ENCODE assay signal across 18 mouse cellular contexts in genomic region chr12:84948584-84949285, GRCm38 (mm10). TPM values are rescaled to one million over a fixed set of nuclear protein-coding genes. Genes with fewer than 3 reads are reported as not detected.
DNase-seq lines count a peak whose midpoint lies in the region; ATAC-seq and TF ChIP-seq lines count a peak whose summit lies in the region.
"Had no signal": no experiment of that assay in that cellular context is flagged by ENCODE, and none has a peak within 500 bp of the region (broad histone marks: within the 10 kb centered on the region; RNA-seq: fewer than 3 reads in every experiment).

No protein-coding gene starts in this region.

- H3K27ac ChIP-seq in heart, embryonic 10.5 days = no peak overlapping the region
- peak overlapping the region; percentile 31; the same call in 1 of the 2 replicates for H3K27ac ChIP-seq in liver, embryonic 13.5 days
- H3K27ac ChIP-seq in liver, postnatal 0 days (ENCODE audit: low read depth) = no peak overlapping the region
- H3K27ac ChIP-seq in heart, embryonic 15.5 days = peak overlapping the region; percentile 75
- H3K27ac ChIP-seq in hindbrain, embryonic 12.5 days = no peak overlapping the region
- H3K27ac ChIP-seq: embryonic facial prominence, embryonic 10.5 days; forebrain, embryonic 13.5 days; hindbrain, embryonic 13.5 days; intestine, embryonic 15.5 days had no signal

- TF ChIP-seq EP300 in liver, postnatal 0 days (IDR thresholded peaks at IDR 0.05; ENCODE audit: low read depth) = no peak

- no peak overlapping the region for H3K4me2 ChIP-seq in liver, embryonic 13.5 days
- H3K4me2 ChIP-seq in liver, postnatal 0 days (ENCODE audit: low read depth, low read length) = no peak overlapping the region
- no peak overlapping the region for H3K4me2 ChIP-seq in heart, embryonic 15.5 days
- H3K4me2 ChIP-seq in hindbrain, embryonic 12.5 days (replicated peaks) = no peak overlapping the region
- H3K4me2 ChIP-seq: forebrain, embryonic 13.5 days; hindbrain, embryonic 13.5 days; intestine, embryonic 15.5 days had no signal

- H3K9ac ChIP-seq in liver, embryonic 13.5 days = no peak overlapping the region
- H3K9ac ChIP-seq in liver, postnatal 0 days (replicated peaks) = no peak overlapping the region
- no peak overlapping the region for H3K9ac ChIP-seq in heart, embryonic 15.5 days
- H3K9ac ChIP-seq in hindbrain, embryonic 12.5 days = no peak overlapping the region
- H3K9ac ChIP-seq: forebrain, embryonic 13.5 days; forebrain, postnatal 0 days; hindbrain, embryonic 13.5 days; intestine, embryonic 15.5 days had no signal

- H3K27me3 ChIP-seq in heart, embryonic 10.5 days (ENCODE audit: insufficient read depth, poor library complexity, severe bottlenecking) = no peaks in the 10 kb centered on the region
- no peaks in the 10 kb centered on the region for H3K27me3 ChIP-seq in liver, embryonic 13.5 days
- no peaks in the 10 kb centered on the region for H3K27me3 ChIP-seq in liver, postnatal 0 days (ENCODE audit: insufficient read depth, low read length)
- no peaks in the 10 kb centered on the region for H3K27me3 ChIP-seq in heart, embryonic 15.5 days
- no peaks in the 10 kb centered on the region for H3K27me3 ChIP-seq in hindbrain, embryonic 12.5 days
- H3K27me3 ChIP-seq: CH12.LX; forebrain, embryonic 13.5 days; hindbrain, embryonic 13.5 days; intestine, embryonic 15.5 days had no signal

- WGBS in heart, embryonic 10.5 days = 65% methylated on average over 6 of the region's 6 CpGs
- WGBS in liver, embryonic 13.5 days (ENCODE audit: insufficient replicate concordance) = 77% methylated on average over 6 of the region's 6 CpGs
- WGBS in liver, postnatal 0 days (ENCODE audit: insufficient replicate concordance) = 81% methylated on average over 6 of the region's 6 CpGs
- WGBS in heart, embryonic 15.5 days = 48% methylated on average over 6 of the region's 6 CpGs
- WGBS in hindbrain, embryonic 12.5 days = 91% methylated on average over 6 of the region's 6 CpGs

- peaks cover 40% of the 10 kb centered on the region for H3K36me3 ChIP-seq in heart, embryonic 10.5 days
- H3K36me3 ChIP-seq in liver, embryonic 13.5 days = peaks cover 69% of the 10 kb centered on the region
- peaks cover 35% of the 10 kb centered on the region for H3K36me3 ChIP-seq in liver, postnatal 0 days (replicated peaks; ENCODE audit: insufficient read depth, low read length)
- H3K36me3 ChIP-seq in heart, embryonic 15.5 days = peaks cover 20% of the 10 kb centered on the region; the same call in 1 of the 2 replicates
- H3K36me3 ChIP-seq in hindbrain, embryonic 12.5 days = peaks cover 52% of the 10 kb centered on the region
- H3K36me3 ChIP-seq: intestine, embryonic 15.5 days had no signal

- TF ChIP-seq CTCF in liver, postnatal 0 days (IDR thresholded peaks at IDR 0.05; ENCODE audit: low read depth) = no peak

- H3K4me1 ChIP-seq in heart, embryonic 10.5 days = peaks cover 14% of the 10 kb centered on the region; the same call in 1 of the 2 replicates
- peaks cover 27% of the 10 kb centered on the region for H3K4me1 ChIP-seq in liver, embryonic 13.5 days (replicated peaks)
- peaks cover 14% of the 10 kb centered on the region for H3K4me1 ChIP-seq in liver, postnatal 0 days (ENCODE audit: insufficient read depth)
- H3K4me1 ChIP-seq in heart, embryonic 15.5 days (replicated peaks) = peaks cover 52% of the 10 kb centered on the region
- H3K4me1 ChIP-seq in hindbrain, embryonic 12.5 days = no peaks in the 10 kb centered on the region
- H3K4me1 ChIP-seq: embryonic facial prominence, embryonic 10.5 days; forebrain, embryonic 13.5 days; hindbrain, embryonic 13.5 days; intestine, embryonic 15.5 days had no signal

- H3K4me3 ChIP-seq in heart, embryonic 10.5 days = no peak overlapping the region
- no peak overlapping the region for H3K4me3 ChIP-seq in liver, embryonic 13.5 days (replicated peaks)
- H3K4me3 ChIP-seq in liver, postnatal 0 days (ENCODE audit: low read depth, low read length) = no peak overlapping the region
- no peak overlapping the region for H3K4me3 ChIP-seq in heart, embryonic 15.5 days
- H3K4me3 ChIP-seq in hindbrain, embryonic 12.5 days = no peak overlapping the region
- H3K4me3 ChIP-seq: embryonic facial prominence, embryonic 10.5 days; forebrain, embryonic 13.5 days; hindbrain, embryonic 13.5 days; intestine, embryonic 15.5 days had no signal

- H3K9me3 ChIP-seq in heart, embryonic 10.5 days = no peaks in the 10 kb centered on the region
- H3K9me3 ChIP-seq in liver, embryonic 13.5 days (replicated peaks) = no peaks in the 10 kb centered on the region
- H3K9me3 ChIP-seq in liver, postnatal 0 days (ENCODE audit: low read length) = no peaks in the 10 kb centered on the region
- no peaks in the 10 kb centered on the region for H3K9me3 ChIP-seq in heart, embryonic 15.5 days (replicated peaks)
- no peaks in the 10 kb centered on the region for H3K9me3 ChIP-seq in hindbrain, embryonic 12.5 days (replicated peaks)
- H3K9me3 ChIP-seq: embryonic facial prominence, embryonic 10.5 days; forebrain, embryonic 13.5 days; hindbrain, embryonic 13.5 days; intestine, embryonic 15.5 days had no signal

- no peak for ATAC-seq in liver, embryonic 13.5 days (ENCODE audit: low read depth)
- no peak for ATAC-seq in liver, postnatal 0 days
- no peak; the same call in 1 of the 2 replicates for ATAC-seq in heart, embryonic 15.5 days (replicated peaks; ENCODE audit: insufficient number of reproducible peaks, insufficient read depth, low FRiP score, low read depth)
- no peak for ATAC-seq in hindbrain, embryonic 12.5 days (ENCODE audit: low FRiP score)
- ATAC-seq: forebrain, embryonic 13.5 days; forebrain, postnatal 0 days; intestine, embryonic 15.5 days had no signal

- peak; percentile 33 to 56 for DNase-seq in heart, adult 18-20 months
- no peak for DNase-seq in heart, embryonic 10.5 days (ENCODE audit: low spot score)
- DNase-seq in liver, embryonic 13.5 days = no peak
- DNase-seq in liver, postnatal 0 days = no peak
- peak; percentile 36 for DNase-seq in heart, postnatal 4 days
- no peak for DNase-seq in Muller cell, postnatal 12 days (ENCODE audit: inconsistent ontology term)
- DNase-seq: adrenal gland, adult 2 months; adrenal gland, postnatal 25 days; forebrain, postnatal 0 days; gastrocnemius, postnatal 14 days; kidney, adult 18-20 months had no signal

RNA-seq across cellular contexts. Expression of gene Fcf1, which starts 22.0 kb away (rescaled TPM):
- 10 to 100 TPM; 38.0 to 46.1 TPM for total RNA-seq in heart, adult 18-20 months (2021)
- 106 and 142 TPM in 2 replicates for polyA plus RNA-seq in heart, embryonic 10.5 days (2016; fragmentation: Nextera tagmentation; extraction: Ambion mirVana)
- 132 and 134 TPM in 2 replicates for polyA plus RNA-seq in liver, embryonic 13.5 days (2015; fragmentation: Nextera tagmentation; extraction: Ambion mirVana)
- 66.0 and 74.5 TPM in 2 replicates for polyA plus RNA-seq in liver, postnatal 0 days (2015; fragmentation: Nextera tagmentation; extraction: Ambion mirVana)
- 87.0 and 88.0 TPM in 2 replicates for polyA plus RNA-seq in heart, embryonic 15.5 days (2015; fragmentation: Nextera tagmentation; extraction: Ambion mirVana)
- 10 to 100 TPM; 47.9 to 49.5 TPM for total RNA-seq in heart, postnatal 4 days (2021)
- polyA plus RNA-seq in hindbrain, embryonic 12.5 days (2016; fragmentation: Nextera tagmentation; extraction: Ambion mirVana) = 112 and 120 TPM in 2 replicates

RNA-seq across cellular contexts. Expression of gene Arel1, which starts 22.0 kb away (rescaled TPM):
- total RNA-seq in heart, adult 18-20 months (2021) = 10 to 100 TPM; 40.8 to 50.3 TPM
- polyA plus RNA-seq in heart, embryonic 10.5 days (2016; fragmentation: Nextera tagmentation; extraction: Ambion mirVana) = 10.8 and 15.7 TPM in 2 replicates
- polyA plus RNA-seq in liver, embryonic 13.5 days (2015; fragmentation: Nextera tagmentation; extraction: Ambion mirVana) = 13.3 and 16.9 TPM in 2 replicates
- polyA plus RNA-seq in liver, postnatal 0 days (2015; fragmentation: Nextera tagmentation; extraction: Ambion mirVana) = 5.2 and 6.9 TPM in 2 replicates
- 10.4 and 12.7 TPM in 2 replicates for polyA plus RNA-seq in heart, embryonic 15.5 days (2015; fragmentation: Nextera tagmentation; extraction: Ambion mirVana)
- total RNA-seq in heart, postnatal 4 days (2021) = 10 to 100 TPM; 38.5 to 40.1 TPM
- polyA plus RNA-seq in hindbrain, embryonic 12.5 days (2016; fragmentation: Nextera tagmentation; extraction: Ambion mirVana) = 31.3 and 33.0 TPM in 2 replicates

RNA-seq across cellular contexts. Expression of gene Ylpm1, which starts 47.4 kb away (rescaled TPM):
- total RNA-seq in heart, adult 18-20 months (2021) = 10 to 100 TPM; 27.0 to 29.4 TPM
- 23.8 and 28.7 TPM in 2 replicates for polyA plus RNA-seq in heart, embryonic 10.5 days (2016; fragmentation: Nextera tagmentation; extraction: Ambion mirVana)
- 9.2 TPM in 2 replicates for polyA plus RNA-seq in liver, embryonic 13.5 days (2015; fragmentation: Nextera tagmentation; extraction: Ambion mirVana)
- 5.4 and 6.2 TPM in 2 replicates for polyA plus RNA-seq in liver, postnatal 0 days (2015; fragmentation: Nextera tagmentation; extraction: Ambion mirVana)
- polyA plus RNA-seq in heart, embryonic 15.5 days (2015; fragmentation: Nextera tagmentation; extraction: Ambion mirVana) = 16.3 and 18.3 TPM in 2 replicates
- 10 to 100 TPM; 39.4 to 45.2 TPM for total RNA-seq in heart, postnatal 4 days (2021)
- polyA plus RNA-seq in hindbrain, embryonic 12.5 days (2016; fragmentation: Nextera tagmentation; extraction: Ambion mirVana) = 38.5 and 40.3 TPM in 2 replicates

Comparison
In these comparisons a context has a peak if more than half of its experiments do, and no peak if none do; other contexts are left out.
1. DNase-seq: peak in heart, adult 18-20 months (2 of 2) and heart, postnatal 4 days (single experiment); none in heart, embryonic 10.5 days (single experiment), liver, embryonic 13.5 days (single experiment), liver, postnatal 0 days (single experiment) and Muller cell, postnatal 12 days (single experiment).
2. H3K27ac ChIP-seq: peak in liver, embryonic 13.5 days (single experiment) and heart, embryonic 15.5 days (single experiment); none in heart, embryonic 10.5 days (single experiment), liver, postnatal 0 days (single experiment) and hindbrain, embryonic 12.5 days (single experiment).